Mouse (Mus musculus): ENCODE results near the gene Ddn.
"Not testable (repeated sequence)": the region's sequence is repeated elsewhere in the genome, so short reads cannot be mapped to it uniquely, and the experiment has no call there.

The Ddn gene

DNA sequence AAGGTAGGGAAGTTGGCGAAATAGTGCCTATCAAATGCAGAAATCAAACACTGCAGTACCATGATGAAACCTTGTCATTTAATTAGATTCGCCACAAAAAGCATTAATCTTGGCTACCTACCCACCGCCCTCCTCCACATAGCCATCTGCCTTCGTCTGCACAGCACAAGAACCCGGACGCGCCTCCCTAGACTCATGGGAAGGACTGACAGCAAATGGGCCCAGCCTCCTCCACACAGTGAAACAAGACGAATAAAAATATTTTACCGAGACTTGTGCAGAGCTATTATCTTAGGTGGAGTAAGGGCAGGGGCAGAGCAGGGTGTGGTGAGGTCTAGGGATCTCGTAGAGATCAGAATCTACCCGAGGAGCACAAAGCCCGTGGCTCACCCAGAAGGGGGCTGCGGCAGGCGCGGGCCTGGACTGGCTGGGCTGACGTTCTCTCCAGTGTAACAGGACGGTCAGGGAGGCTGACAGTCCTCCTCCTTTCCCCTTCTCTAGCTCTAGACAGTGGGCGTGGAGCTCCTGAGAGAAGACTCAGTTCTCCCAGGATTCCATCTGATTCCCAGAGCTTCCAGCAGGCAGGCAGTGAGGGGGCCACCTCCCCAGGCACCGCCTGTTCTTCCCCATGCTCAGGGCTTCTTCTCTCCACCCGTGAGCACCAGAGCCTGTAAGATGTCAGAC is 3.6 kb upstream of the Ddn start:
- no peak for DNase-seq (ENCODE audit: low read depth, low spot score)
- peaks cover 14% of the 10 kb centered on the region for H3K36me3 ChIP-seq (ENCODE audit: control insufficient read depth, insufficient read depth, low read length, poor library complexity, severe bottlenecking)
- no peaks in the 10 kb centered on the region for H3K27me3 ChIP-seq (ENCODE audit: control insufficient read depth, insufficient read depth, low read length, poor library complexity, severe bottlenecking)

DNA sequence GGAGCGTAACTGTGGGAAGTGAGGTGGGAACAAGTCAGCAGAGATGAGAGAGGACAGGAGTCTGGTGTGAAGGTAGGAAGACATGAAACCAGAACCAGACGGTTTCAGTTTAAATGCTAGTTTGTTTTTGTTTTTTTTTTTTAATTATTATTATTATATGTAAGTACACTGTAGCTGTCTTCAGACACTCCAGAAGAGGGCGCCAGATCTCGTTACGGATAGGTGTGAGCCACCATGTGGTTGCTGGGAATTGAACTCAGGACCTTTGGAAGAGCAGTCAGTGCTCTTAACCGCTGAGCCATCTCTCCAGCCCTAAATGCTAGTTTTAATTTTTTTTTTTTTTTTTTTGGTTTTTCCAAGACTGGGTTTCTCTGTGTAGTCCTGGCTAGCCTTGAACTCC is 922 bp upstream of the Ddn start:
- not testable (repeated sequence) for DNase-seq (ENCODE audit: low read depth, low spot score); H3K36me3 ChIP-seq (ENCODE audit: control insufficient read depth, insufficient read depth, low read length, poor library complexity, severe bottlenecking); H3K27me3 ChIP-seq (ENCODE audit: control insufficient read depth, insufficient read depth, low read length, poor library complexity, severe bottlenecking)

DNA sequence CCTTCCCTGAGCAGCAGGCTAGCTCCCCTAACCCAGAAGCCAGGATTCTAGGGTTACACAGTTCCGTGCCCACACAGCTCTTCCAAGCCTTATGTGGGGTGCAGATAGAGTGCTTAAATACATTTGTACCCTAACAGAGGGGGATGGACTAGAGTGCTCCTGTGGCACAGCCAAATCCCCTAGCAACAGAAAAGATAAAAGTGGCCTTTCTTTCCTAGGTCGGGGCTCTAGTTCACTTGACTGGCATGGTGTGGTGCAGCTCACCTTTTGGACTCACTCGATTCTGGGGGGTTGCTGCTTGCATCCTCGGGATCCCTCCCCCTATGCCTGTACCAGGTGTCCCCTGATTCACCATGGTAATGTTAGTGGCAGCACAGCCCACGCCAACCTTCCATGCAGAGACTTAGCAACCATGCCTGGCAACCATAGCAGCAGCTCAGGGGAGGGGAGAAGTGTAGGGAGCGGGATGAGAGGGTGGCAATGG is 597 bp downstream of the Ddn start:
- 0 out of 2 replicates have a peak, but pooled peaks cover 3% of the 10 kb centered on the region for H3K36me3 ChIP-seq (ENCODE audit: control insufficient read depth, insufficient read depth, low read length, poor library complexity, severe bottlenecking)
- DNase-seq (ENCODE audit: low read depth, low spot score) = no peak
- H3K27me3 ChIP-seq (ENCODE audit: control insufficient read depth, insufficient read depth, low read length, poor library complexity, severe bottlenecking) = no peaks in the 10 kb centered on the region

DNA sequence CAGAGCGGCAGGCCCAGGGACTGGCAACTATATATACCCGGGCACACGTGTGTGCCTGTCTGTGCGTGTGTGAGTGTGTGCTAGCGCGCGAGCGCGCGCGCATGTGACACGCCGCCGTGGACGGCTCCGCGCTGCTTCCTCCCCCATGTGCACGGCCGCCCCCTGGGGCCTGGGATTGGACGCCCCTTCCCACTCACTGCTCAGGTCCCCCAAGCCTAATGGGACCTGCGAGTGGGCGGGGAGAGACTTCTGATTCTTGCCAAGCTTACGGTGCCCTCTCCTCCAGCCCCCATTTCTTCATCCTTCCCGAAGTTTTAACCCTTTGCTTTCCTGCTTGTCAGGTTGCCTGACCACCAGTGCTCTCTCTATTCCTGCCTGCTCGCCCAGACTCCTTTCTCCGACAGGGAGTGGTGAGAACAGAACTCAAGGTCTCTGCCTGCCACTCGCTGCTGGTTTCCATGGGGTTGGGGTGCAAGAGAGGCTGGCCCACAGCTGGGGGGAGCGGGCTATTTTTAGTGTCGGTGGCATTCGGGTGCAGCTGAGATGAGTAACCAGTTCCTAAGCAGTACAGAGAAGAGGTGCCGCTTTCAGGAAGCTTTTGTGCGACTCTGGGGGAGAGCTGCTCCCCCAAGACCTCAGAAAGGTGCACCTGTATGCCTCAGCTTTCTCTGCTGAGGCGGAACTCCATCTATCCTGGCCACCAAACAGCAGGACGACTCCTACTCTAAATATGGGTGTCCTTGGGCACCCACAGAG is 1.2 kb downstream of the Ddn start:
- peak; percentile 81 for DNase-seq (ENCODE audit: low read depth, low spot score)

DNA sequence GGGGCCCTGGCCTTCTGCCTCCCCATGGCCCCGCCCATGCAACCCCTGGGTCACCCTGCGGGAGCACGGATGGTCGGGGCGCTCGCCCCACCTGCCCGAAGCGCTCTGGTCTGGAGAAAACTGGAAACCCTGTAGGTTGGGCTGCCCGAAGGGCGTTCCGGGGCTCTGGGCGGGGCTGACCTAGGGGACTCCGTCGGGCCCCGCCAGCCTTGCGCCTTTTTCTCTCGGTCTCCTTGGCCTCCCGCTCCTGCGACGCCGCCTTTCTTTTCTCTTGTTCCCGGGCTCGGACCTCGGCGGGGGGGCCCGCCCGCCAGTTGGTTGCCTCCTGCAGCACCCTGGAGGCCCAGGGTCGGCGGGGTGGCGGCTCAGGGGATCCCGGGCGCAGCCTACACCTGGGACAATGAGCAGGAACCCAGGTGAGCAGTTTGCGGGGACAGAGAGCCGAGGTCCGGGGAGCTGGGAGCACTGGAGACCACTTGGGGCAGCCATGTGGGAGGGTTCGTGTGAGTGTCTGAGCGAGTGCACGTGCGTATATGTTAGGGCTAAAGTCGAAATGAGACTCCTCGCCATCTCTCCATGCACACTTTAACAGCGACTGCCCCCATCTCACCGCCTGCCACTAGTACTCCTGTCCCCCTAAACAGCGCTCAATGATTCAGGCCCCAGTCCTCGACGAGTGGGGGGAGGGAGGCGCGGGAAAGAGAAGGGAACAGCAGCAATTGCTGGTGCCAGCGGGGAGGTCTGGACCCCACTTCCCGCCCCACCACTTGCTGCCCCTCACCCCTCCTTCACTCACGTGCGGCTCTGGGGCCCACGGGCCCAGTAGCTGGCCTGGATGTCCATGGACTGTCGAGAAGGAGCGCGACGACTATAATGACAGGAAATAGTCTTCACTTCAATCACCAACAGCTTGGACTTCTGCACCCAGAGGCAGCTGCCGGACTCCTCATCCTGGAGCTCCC is 2.2 kb downstream of the Ddn start:
- peak; percentile 37 for DNase-seq (ENCODE audit: low read depth, low spot score)
- Histone ChIP-seq H3K36me3 (ENCODE audit: control insufficient read depth, insufficient read depth, low read length, poor library complexity, severe bottlenecking) (no peaks in the 10 kb centered on the region), H3K27me3 (ENCODE audit: control insufficient read depth, insufficient read depth, low read length, poor library complexity, severe bottlenecking) (no peaks in the 10 kb centered on the region)

More for the DNA sequence above, 1.2 kb downstream of the Ddn start:
- Histone ChIP-seq H3K27me3 (ENCODE audit: control insufficient read depth, insufficient read depth, low read length, poor library complexity, severe bottlenecking) (no peaks in the 10 kb centered on the region), H3K36me3 (ENCODE audit: control insufficient read depth, insufficient read depth, low read length, poor library complexity, severe bottlenecking) (0 out of 2 replicates have a peak, but pooled peaks cover 2% of the 10 kb centered on the region)

DNA sequence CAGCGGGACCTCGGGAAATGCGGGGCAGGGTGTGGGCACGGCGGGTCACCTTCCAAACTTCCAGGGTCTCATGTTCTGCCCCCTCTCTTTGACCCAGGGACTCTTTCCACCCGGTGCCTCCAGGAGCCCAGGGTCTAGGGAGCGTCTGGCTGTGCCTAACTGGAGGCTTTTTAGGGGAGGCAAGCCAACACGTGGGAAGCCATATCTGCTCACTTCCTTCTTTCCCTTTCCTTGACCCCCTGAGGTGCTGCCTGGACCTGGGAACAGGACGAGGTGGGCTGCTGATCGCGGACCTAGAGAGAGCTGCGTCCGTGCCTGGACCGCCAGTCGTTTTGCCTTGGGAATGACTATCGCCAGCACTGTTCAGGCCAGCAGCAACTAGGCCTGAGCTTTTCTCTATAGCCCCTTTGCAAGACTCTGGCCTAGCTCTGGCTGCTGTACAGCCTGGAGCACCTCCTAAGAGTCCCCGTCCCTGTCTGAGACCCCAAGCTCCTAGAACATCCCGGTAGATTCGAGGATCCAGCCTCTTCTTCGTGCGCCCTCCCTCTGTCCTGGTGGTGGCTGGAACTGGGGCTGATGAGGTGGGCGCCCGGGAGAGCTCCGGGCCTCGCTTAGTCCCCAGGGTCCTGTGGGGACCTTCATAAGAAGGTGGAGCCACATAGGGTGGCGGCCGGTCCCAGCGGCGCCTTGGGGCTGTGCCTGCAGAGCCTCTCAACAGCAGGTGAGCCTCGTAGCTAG is 3.0 kb downstream of the Ddn start:
- no peaks in the 10 kb centered on the region; the same call in 1 of the 2 replicates for H3K27me3 ChIP-seq (ENCODE audit: control insufficient read depth, insufficient read depth, low read length, poor library complexity, severe bottlenecking)
- DNase-seq (ENCODE audit: low read depth, low spot score) = no peak
- H3K36me3 ChIP-seq (ENCODE audit: control insufficient read depth, insufficient read depth, low read length, poor library complexity, severe bottlenecking) = no peaks in the 10 kb centered on the region

DNA sequence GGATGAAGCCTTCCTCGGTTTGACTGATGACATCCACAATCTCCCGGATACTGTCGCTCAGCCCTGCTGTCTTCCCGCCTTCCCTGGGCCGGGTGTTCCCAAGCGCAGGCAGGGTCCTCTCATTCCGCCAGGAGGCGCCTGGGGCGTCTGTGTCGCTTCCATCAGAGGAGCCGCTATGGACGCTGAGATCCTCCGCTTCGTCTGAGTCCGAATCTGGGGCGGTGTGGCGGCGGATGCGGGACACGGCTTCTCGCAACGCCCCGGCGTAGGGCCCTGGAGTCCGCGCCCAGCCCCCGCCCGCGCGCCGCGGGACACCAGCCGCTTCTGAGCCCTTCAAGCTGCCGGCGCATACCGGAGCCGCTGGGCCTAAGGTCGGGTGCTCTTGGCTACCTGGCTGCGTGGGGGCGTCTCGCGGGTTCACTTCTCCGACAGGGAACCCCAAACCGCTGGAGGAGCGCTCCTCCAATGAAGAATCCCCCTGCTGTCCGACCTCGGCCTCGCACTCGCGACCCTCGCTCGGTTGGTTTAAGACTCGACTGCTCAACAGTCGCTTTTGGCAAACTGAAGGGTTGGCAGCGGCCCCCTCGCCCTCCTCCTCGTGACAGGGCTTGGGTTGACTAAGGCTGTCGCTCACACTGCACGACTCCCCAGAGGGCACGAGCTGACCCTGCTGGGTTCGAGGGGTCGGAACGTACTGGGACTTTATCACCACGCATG is 3.8 kb downstream of the Ddn start:
- H3K36me3 ChIP-seq (ENCODE audit: control insufficient read depth, insufficient read depth, low read length, poor library complexity, severe bottlenecking) = no peaks in the 10 kb centered on the region
- no peaks in the 10 kb centered on the region; the same call in 1 of the 2 replicates for H3K27me3 ChIP-seq (ENCODE audit: control insufficient read depth, insufficient read depth, low read length, poor library complexity, severe bottlenecking)
- DNase-seq (ENCODE audit: low read depth, low spot score) = peak; percentile 46

DNA sequence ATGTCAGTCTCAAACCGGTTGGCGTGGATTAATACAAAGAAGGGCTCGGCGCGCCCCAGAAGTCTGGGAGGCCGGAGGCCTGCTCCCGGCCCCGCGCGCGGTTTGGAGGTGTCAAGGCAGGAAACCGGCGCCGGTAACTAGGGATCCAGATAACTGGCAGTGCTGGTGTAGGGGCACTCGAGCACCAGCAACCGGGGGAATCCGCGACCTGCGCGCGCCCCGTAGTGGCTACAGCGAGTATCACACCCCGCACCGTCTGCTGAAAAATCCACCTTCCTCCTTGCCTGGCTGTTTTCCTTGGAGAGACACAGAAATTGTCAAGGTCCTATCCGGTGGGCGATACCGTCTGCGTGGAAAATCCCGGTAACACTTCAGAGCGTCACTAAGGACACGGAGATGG is 5.2 kb downstream of the Ddn start:
- no peaks in the 10 kb centered on the region for H3K36me3 ChIP-seq (ENCODE audit: control insufficient read depth, insufficient read depth, low read length, poor library complexity, severe bottlenecking)
- DNase-seq (ENCODE audit: low read depth, low spot score) = peak; percentile 75
- H3K27me3 ChIP-seq (ENCODE audit: control insufficient read depth, insufficient read depth, low read length, poor library complexity, severe bottlenecking) = no peaks in the 10 kb centered on the region; the same call in 1 of the 2 replicates

DNA sequence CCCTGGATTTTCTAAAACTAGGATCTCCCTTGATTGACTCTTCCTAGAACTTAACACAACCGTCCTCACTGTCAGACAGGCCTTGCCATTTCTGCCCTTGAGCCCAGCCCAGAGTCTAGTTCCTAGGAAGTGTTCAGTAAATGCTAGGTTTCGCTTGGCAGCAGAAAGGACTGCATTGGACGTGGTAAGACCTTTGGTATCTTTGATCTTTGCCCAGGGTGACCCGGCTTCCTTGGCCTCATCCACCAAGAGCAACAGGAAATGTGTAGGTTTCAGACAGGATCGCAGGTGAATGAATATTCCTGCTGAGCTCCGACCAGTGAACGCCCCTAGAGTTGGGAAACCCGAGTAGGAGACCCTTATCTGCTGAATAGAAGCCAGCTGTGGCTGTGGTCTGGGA is 6.4 kb downstream of the Ddn start:
- no peaks in the 10 kb centered on the region; the same call in 1 of the 2 replicates for H3K27me3 ChIP-seq (ENCODE audit: control insufficient read depth, insufficient read depth, low read length, poor library complexity, severe bottlenecking)
- no peaks in the 10 kb centered on the region for H3K36me3 ChIP-seq (ENCODE audit: control insufficient read depth, insufficient read depth, low read length, poor library complexity, severe bottlenecking)
- no peak for DNase-seq (ENCODE audit: low read depth, low spot score)

DNA sequence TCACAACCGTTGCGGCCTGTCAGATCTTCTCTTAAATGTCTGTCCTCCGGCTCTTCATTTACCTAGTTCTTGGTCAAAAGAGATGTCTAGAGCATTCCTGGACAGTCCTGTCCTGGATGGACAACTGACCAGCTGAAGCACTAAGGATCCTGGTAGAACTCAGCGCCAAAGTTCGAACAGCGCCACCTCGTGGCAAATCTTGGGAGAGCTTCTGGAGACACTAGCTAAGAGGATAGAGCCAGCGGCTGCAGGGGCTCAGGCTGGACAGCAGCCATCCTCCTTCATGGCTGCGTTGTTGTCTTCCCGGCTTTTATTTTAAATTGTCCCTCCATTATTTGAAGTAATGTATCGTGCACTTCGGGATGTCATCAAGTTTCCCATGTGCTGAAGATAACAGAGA is 9.9 kb downstream of the Ddn start:
- H3K27me3 ChIP-seq (ENCODE audit: control insufficient read depth, insufficient read depth, low read length, poor library complexity, severe bottlenecking) = no peaks in the 10 kb centered on the region; the same call in 1 of the 2 replicates
- H3K36me3 ChIP-seq (ENCODE audit: control insufficient read depth, insufficient read depth, low read length, poor library complexity, severe bottlenecking) = no peaks in the 10 kb centered on the region
- peak; percentile 84 for DNase-seq (ENCODE audit: low read depth, low spot score)

DNA sequence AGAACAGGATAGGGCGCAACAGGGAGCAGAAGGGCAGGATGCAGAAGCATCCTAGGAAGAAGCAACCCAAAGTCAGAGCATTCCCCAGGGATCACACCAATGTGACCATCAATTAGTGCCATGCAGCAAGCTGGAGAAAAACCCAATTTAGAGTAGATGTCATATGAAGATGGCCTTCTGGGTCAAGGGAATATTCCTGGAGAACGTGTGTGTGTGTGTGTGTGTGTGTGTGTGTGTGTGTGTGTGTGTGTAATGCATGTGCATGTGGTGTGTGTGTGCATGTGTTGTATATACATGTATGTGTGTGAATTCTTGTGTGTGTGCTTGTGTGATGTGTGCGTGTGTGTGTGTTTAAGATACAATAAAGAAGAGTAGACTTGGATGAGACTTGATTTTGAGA is 10.4 kb downstream of the Ddn start:
- Histone ChIP-seq H3K36me3 (ENCODE audit: control insufficient read depth, insufficient read depth, low read length, poor library complexity, severe bottlenecking) (no peaks in the 10 kb centered on the region), H3K27me3 (ENCODE audit: control insufficient read depth, insufficient read depth, low read length, poor library complexity, severe bottlenecking) (no peaks in the 10 kb centered on the region; the same call in 1 of the 2 replicates)
- no peak for DNase-seq (ENCODE audit: low read depth, low spot score)

DNA sequence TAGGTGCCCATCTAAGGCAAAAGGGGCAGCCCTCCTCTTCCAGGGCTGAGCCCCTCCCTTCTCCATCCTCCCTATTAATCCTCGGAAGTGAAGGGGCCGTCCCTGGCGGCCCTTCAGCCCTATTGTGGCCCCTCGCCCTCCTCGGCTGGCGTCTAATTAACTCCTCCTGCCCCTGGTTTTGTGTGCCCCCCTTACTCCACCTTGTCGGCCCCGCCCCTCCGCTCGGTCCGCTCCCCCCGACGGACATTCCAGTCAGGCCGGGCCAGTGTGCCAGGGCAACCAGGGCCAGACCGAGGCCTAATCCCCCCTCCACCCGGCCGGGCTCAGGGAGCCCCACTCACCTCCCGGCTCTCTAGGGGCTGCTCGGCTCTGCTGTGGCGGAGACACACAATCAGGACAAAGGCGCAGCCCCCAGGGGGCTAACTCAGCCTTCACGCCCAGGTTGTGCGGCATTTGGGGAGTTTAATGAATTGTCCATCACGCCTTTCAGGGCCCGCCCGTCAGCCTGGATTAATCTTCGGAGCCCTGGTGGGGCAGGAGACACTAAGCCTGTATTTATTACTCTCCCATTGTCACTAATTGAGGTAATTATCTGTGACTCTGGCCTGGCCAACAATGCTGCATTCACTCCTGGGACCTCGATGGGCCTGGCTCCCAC is 11.3 kb downstream of the Ddn start:
- Histone ChIP-seq H3K27me3 (ENCODE audit: control insufficient read depth, insufficient read depth, low read length, poor library complexity, severe bottlenecking) (no peaks in the 10 kb centered on the region; the same call in 1 of the 2 replicates), H3K36me3 (ENCODE audit: control insufficient read depth, insufficient read depth, low read length, poor library complexity, severe bottlenecking) (no peaks in the 10 kb centered on the region)
- no peak for DNase-seq (ENCODE audit: low read depth, low spot score)

Data from splenic B cell, adult 2 months (primary cell).